Mouse (Mus musculus) hindbrain, embryonic 15.5 days (tissue): ENCODE data around the gene Otx1. TPM values are rescaled to one million over a fixed set of nuclear protein-coding genes. Genes with fewer than 3 reads are reported as not detected.

Experiments used
- ATAC-seq: fragments of 200-750 bp; cut with Nextera tagmentation; 2 replicates; pipeline ENCODE4 v1.8.0; 2017; ENCODE audit warnings: low read depth, moderate number of reproducible peaks, moderate TSS enrichment; ENCODE audit not compliant: low FRiP score
- H3K27ac ChIP-seq: fragments of 300-500 bp; sonication (generic); replicated peaks from 2 replicates; pipeline ENCODE4 v1.5.1; 2015; ENCODE audit warnings: mild to moderate bottlenecking, inconsistent platforms
- H3K27me3 ChIP-seq: fragments of 300-500 bp; sonication (generic); 2 replicates; pipeline ENCODE4 v1.6.1; 2015; ENCODE audit warnings: control low read depth, inconsistent platforms
- H3K36me3 ChIP-seq: fragments of 300-500 bp; sonication (generic); 2 replicates; pipeline ENCODE4 v1.6.1; 2015; ENCODE audit warnings: control low read depth, inconsistent platforms
- H3K4me1 ChIP-seq: fragments of 300-500 bp; sonication (generic); replicated peaks from 2 replicates; pipeline ENCODE4 v1.6.1; 2015; ENCODE audit warnings: control low read depth, inconsistent platforms
- H3K4me2 ChIP-seq: fragments of 300-500 bp; sonication (generic); 2 replicates; pipeline ENCODE4 v1.6.1; 2015; ENCODE audit warnings: moderate library complexity, mild to moderate bottlenecking, inconsistent platforms
- H3K4me3 ChIP-seq: fragments of 300-500 bp; sonication (generic); 2 replicates; pipeline ENCODE4 v1.5.1; 2015; ENCODE audit warnings: mild to moderate bottlenecking, inconsistent platforms
- H3K9ac ChIP-seq: fragments of 300-500 bp; sonication (generic); 2 replicates; pipeline ENCODE4 v1.6.1; 2015; ENCODE audit warnings: inconsistent platforms
- H3K9me3 ChIP-seq: fragments of 300-500 bp; sonication (generic); 2 replicates; pipeline ENCODE4 v1.6.1; 2016; ENCODE audit warnings: control low read depth, inconsistent platforms
- WGBS: fragments of 180-500 bp; shearing (Covaris S2); methylation state at CpG from one replicate; pipeline ENCODE4 v1.1.7; 2015; 5-methylcytosine and 5-hydroxymethylcytosine counted together
- polyA plus RNA-seq: library from polyadenylated mRNA; unstranded; fragments of >200 nt; fragmentation: Nextera tagmentation; extraction: Ambion mirVana; gene quantifications from 2 replicates; pipeline ENCODE4 v1.2.1, GENCODE M21; 2015

Otx1 gene
- polyA plus RNA-seq, 1 experiment from 2014 or later, result 1.9 TPM

DNA sequence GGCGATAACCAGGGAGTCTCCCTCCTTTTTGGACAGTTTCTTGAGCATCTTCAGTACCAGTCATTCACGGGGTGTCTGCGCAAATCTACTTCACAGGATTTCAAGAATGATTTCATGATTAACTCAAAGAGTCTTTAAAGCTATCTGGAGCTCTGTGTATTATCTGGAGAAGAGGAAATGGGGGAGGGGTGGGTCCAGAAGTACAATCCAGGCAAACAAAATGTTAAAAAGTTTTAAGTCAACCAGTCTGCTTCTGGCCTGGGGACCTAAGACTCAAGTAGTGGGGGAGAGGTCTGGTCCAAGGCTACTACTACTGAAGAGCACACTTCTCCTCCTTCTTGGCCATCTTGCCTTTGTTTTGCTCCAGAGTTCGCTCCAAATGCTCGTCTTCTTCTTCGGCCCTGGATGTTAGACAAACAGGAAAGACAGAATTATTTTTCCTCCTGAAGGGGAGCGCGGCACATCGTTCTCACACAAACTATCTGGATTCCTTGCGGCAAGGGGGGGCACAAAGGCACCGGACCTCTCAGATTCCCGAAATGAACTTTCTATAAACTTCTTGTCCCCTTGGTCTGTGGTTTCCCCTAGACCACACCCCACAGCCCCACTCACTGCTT lies 3.9 kb upstream of the Otx1 start:
- WGBS, result 49% methylated on average over 12 of the region's 12 CpGs

DNA sequence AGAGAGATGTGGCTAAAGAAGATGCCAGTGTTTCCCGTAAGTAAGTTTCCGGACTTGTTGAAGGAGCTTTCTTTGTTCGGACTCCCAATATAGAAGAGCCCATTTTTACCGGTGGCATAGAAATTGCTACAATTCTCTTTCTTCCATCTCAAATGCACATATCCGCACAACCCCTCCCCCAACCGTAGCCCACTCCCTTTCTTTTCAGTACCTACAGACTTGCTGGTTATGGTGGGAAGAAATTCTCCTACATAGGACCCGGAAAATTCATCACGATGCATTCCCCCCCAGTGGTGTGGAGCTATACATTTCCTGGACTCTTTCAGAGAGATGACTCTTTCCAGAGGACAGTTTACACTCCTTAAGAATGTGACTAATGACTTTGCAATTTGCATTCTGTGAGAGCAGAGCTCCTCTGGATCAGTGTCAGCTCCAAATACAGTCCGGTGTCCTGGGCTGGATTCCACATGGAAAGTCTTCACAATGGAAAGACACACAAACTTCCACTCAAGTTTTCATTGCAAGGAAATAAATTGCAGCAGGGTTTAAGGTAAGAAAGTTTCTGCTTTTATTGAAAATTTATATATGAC lies 2.7 kb upstream of the Otx1 start:
- WGBS, result 40% methylated on average over 9 of the region's 9 CpGs
- H3K4me2 ChIP-seq, result no peak overlapping the region

More for the DNA sequence above, 3.9 kb upstream of the Otx1 start:
- Histone ChIP-seq H3K4me1 (peaks cover 8% of the 10 kb centered on the region), H3K4me2 (no peak overlapping the region), H3K27ac (no peak overlapping the region), H3K9ac (no peak overlapping the region), H3K4me3 (no peak overlapping the region), H3K9me3 (no peaks in the 10 kb centered on the region), H3K27me3 (peaks cover 78% of the 10 kb centered on the region), H3K36me3 (no peaks in the 10 kb centered on the region)
- ATAC-seq, result no peak

DNA sequence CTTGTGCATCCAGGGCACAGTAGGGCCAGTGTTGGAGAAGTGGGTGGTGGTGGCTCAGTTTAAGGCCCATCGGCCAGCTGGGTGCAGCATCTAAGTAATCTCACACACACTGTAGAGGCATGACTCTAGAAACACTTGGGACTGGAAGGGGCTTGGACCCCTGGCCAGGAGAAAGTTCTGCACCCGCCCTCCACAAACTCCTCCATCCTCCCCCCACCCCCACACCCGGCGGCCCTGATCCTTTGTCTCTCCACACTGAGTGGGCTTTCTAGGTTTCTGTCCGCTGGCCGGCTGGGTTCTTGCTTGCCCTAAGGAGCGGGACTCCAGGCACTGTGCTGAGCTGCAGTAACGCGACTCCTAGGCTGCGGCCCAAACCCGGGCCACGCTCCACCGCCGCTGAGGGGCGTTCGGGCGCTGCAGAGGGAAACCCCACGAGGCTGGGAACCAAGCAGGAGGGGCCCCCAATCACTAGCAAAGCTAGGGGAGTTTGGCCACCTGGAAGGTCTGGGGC lies 1.7 kb upstream of the Otx1 start:
- Histone ChIP-seq H3K27ac (no peak overlapping the region), H3K4me3 (no peak overlapping the region), H3K9me3 (no peaks in the 10 kb centered on the region), H3K36me3 (no peaks in the 10 kb centered on the region), H3K27me3 (peaks cover 76% of the 10 kb centered on the region), H3K9ac (no peak overlapping the region), H3K4me2 (0 out of 2 replicates have a peak overlapping the region, but pooled peaks have one; percentile 4), H3K4me1 (peaks cover 18% of the 10 kb centered on the region)
- 6% methylated on average over 18 of the region's 18 CpGs for WGBS
- 0 out of 2 replicates have a peak, but pooled peaks have one; percentile 24 for ATAC-seq

More for the DNA sequence above, 2.7 kb upstream of the Otx1 start:
- no peak overlapping the region for H3K9ac ChIP-seq
- no peak overlapping the region for H3K4me3 ChIP-seq
- no peak for ATAC-seq
- H3K36me3 ChIP-seq, result no peaks in the 10 kb centered on the region
- no peaks in the 10 kb centered on the region for H3K9me3 ChIP-seq
- H3K4me1 ChIP-seq, result peaks cover 18% of the 10 kb centered on the region
- no peak overlapping the region for H3K27ac ChIP-seq
- H3K27me3 ChIP-seq, result peaks cover 74% of the 10 kb centered on the region

DNA sequence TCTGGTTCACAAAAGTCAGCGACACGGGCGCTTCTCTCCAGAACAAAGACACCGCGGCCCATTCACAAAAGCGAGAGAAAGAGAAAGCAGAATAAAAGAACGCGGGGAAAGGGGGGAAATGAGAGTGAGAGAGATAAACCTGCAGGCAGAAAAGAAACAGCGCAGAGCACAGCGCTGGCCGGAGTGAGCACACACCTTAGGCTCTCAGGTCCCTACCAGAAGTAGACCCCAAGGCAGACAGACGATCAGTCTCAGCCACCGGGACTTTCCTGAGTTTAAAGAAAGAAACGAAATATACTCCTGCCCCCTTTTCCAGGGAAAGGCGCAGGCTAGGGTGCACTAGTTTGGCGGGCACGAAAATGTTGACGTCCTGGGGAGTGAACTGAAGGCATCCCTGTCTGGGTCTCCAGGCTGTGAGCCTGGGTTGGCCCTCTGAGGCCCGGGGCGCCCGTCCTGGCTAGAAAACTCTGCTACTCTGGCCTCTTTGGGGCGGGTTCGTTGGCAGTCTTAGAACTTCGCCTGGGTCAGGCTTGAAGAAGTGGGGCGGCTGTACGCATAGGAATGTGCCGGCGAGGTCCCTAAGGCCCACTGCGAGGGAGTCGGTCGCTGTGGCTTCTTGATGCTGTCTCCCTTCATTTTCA lies 764 bp upstream of the Otx1 start:
- H3K4me2 ChIP-seq, result peak overlapping the region; percentile 57
- ATAC-seq, result no peak
- H3K4me3 ChIP-seq, result no peak overlapping the region; the same call in 1 of the 2 replicates
- no peak overlapping the region for H3K9ac ChIP-seq
- no peaks in the 10 kb centered on the region for H3K36me3 ChIP-seq
- no peaks in the 10 kb centered on the region for H3K9me3 ChIP-seq
- H3K4me1 ChIP-seq, result peaks cover 18% of the 10 kb centered on the region
- WGBS, result 1% methylated on average over 31 of the region's 31 CpGs
- H3K27me3 ChIP-seq, result peaks cover 80% of the 10 kb centered on the region
- H3K27ac ChIP-seq, result no peak overlapping the region

DNA sequence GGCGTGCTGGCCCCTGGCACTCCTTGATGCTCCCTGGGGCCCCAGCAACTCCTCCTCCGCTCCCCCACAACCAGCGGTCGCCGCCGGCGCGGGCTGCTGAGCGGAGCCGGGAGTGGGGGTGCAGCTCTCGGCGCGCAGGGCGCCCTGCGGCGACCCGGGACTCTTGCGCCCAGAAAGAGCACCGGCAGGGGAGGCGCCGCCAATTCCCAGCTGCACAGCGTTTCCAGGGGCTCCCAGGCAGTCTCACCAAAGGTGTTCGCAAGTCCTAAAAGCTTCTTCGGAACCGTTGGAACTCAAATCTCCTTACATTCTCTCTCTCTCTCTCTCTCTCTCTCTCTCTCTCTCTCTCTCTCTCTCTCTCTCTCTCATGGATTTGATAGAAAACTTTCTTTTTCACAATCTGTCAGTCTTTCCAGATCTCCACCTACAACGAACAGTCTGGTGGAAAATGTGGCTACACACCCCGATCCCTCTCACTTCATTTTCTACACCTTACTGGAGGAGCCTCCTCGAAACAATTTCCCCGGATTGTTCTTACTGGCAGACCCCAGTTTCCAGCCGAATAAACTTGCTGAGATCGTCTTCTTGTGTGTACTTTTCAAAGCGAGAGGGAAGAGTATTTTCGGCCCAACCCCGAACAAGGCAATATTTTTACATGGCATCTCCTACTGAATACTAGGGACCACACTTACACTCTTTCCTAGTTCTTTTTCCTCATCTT lies 475 bp downstream of the Otx1 start:
- no peak for ATAC-seq
- H3K9me3 ChIP-seq, result no peaks in the 10 kb centered on the region
- H3K4me1 ChIP-seq, result peaks cover 18% of the 10 kb centered on the region
- H3K27ac ChIP-seq, result no peak overlapping the region
- peak overlapping the region; percentile 37 for H3K4me3 ChIP-seq
- peak overlapping the region; percentile 57 for H3K4me2 ChIP-seq
- under 1% methylated on average over 34 of the region's 34 CpGs for WGBS
- peak overlapping the region; percentile 8; the same call in 1 of the 2 replicates for H3K9ac ChIP-seq
- H3K27me3 ChIP-seq, result peaks cover 74% of the 10 kb centered on the region
- H3K36me3 ChIP-seq, result no peaks in the 10 kb centered on the region

DNA sequence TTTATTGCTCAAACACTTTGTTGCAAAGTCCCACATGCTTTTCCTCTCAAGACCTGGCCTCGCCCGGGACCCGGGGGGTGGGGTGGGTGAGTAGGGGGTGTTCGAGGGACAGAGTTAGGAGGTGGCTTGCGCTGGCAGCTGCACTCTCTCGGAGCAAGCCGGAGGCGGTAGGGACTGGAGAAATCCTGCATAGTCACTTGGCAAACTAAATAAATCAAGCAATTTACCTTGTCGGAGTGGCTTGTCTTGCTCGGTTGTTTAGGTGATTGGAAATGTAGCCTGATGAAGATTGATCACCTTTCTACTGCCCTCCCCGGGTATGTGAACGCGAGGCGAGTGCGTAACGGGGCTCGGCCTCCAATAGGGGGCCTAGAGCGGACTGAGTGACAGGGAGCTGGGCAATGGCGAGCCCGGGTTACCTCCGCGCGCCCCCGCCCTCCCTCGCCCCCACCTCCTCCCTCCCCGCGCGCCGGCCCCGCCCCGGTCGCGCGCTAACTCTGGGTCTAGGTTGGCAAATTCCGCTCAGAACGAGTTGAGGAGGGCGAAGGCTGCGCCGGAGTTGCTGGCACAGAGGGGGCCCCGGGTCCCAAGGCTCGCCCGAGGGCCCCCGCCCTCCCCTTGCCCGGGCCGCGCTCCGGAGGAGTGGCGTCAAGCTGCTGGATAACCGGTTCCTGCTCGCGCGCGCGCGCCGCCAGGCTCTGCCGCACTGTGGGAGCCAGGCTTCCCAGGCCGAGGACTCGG lies 1.2 kb downstream of the Otx1 start:
- Histone ChIP-seq H3K4me1 (peaks cover 23% of the 10 kb centered on the region), H3K36me3 (no peaks in the 10 kb centered on the region), H3K9me3 (no peaks in the 10 kb centered on the region), H3K9ac (peak overlapping the region; percentile 8; the same call in 1 of the 2 replicates), H3K27me3 (peaks cover 68% of the 10 kb centered on the region), H3K27ac (no peak overlapping the region), H3K4me2 (peak overlapping the region; percentile 57), H3K4me3 (peak overlapping the region; percentile 37)
- 2% methylated on average over 36 of the region's 59 CpGs for WGBS
- peak; percentile 67 for ATAC-seq

DNA sequence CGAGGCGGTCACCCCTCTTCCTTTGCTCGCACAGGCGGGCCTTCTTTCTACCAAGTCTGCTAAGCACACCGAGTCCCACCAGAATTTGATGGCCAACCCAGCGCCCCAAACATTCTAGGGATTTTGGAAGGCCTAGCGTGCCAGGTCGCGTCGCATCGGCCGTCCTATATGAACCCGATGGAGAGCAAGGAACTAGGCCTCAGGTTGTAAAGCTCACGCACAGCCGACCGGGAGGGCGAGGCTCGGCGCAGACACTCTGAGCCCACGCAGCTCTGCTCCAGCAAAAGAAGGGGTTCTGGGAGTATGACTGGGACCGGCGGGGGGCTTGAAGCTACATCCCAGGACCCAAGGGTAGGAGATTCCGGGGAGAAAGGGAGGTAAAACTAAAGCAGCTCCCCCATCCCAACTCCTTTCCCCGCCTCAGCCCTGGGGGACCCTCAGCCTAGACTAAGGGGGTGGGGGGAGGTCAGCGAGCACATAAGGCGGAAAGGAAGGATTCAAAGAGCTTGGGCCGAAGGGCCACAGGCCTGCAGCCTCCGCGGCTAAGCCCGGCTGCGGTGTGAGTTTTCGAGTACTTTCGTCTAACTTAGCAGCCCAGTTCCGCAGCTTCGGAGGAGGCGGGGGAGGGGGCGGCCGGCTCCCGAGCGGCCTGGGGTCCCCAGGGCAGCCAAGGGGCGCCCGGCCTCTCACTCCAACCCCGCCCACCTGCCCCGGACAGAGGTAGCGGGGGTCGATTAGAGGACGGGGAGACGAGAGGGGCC lies 2.2 kb downstream of the Otx1 start:
- ATAC-seq, result no peak
- Histone ChIP-seq H3K4me3 (peak overlapping the region; percentile 37), H3K4me1 (peaks cover 27% of the 10 kb centered on the region), H3K4me2 (peak overlapping the region; percentile 57), H3K27me3 (peaks cover 60% of the 10 kb centered on the region), H3K36me3 (no peaks in the 10 kb centered on the region), H3K9ac (no peak overlapping the region), H3K27ac (no peak overlapping the region), H3K9me3 (no peaks in the 10 kb centered on the region)
- 2% methylated on average over 47 of the region's 48 CpGs for WGBS

DNA sequence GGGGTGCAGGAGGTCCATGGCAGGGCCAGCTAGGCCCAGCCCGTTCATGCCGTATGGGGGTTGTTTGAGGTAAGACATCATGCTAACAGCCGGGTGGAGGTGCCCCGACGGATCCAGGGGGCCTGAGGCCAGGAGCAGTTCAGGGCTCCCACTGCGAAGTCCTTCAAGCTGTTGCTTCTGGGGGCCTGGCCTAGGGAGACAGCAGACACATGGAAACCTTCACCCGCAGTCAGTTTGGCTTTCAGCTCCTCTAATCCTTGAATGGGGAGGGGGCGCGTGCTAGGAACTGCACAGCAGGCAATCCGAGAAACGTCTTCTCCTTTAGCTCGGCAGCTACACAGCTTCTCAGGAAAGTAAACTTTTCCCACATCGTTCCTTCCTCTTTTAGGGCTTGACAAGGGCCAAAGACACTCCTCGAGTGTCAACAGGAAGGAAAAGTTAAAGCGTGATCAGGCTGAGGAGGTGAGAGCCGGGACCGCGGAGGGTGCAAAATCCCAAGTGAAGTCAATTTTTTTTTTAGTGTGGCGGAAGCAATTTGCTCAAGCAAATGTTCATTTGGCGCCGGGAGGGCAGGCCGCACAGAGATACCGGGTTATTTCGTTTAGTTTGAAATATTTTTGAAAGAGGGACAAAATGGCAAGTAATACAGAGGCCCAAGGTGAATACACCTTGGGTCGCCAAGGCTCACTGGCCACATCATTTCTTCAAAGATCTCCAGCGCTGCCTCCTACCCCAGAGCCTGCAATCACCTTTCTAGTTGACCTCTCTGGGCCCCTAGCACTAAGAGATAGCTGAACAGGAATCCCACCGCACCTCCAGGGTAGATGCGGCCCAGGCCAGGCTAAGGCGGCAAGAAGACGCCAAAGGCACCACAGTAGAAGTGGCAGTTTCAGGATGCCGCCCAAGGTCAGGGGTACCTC lies 3.0 kb downstream of the Otx1 start:
- WGBS, result 6% methylated on average over 31 of the region's 31 CpGs
- no peak overlapping the region for H3K27ac ChIP-seq
- H3K4me2 ChIP-seq, result no peak overlapping the region
- peaks cover 55% of the 10 kb centered on the region for H3K27me3 ChIP-seq
- ATAC-seq, result no peak
- no peaks in the 10 kb centered on the region for H3K36me3 ChIP-seq
- no peaks in the 10 kb centered on the region for H3K9me3 ChIP-seq
- H3K4me3 ChIP-seq, result no peak overlapping the region; the same call in 1 of the 2 replicates
- peaks cover 27% of the 10 kb centered on the region for H3K4me1 ChIP-seq
- no peak overlapping the region for H3K9ac ChIP-seq

DNA sequence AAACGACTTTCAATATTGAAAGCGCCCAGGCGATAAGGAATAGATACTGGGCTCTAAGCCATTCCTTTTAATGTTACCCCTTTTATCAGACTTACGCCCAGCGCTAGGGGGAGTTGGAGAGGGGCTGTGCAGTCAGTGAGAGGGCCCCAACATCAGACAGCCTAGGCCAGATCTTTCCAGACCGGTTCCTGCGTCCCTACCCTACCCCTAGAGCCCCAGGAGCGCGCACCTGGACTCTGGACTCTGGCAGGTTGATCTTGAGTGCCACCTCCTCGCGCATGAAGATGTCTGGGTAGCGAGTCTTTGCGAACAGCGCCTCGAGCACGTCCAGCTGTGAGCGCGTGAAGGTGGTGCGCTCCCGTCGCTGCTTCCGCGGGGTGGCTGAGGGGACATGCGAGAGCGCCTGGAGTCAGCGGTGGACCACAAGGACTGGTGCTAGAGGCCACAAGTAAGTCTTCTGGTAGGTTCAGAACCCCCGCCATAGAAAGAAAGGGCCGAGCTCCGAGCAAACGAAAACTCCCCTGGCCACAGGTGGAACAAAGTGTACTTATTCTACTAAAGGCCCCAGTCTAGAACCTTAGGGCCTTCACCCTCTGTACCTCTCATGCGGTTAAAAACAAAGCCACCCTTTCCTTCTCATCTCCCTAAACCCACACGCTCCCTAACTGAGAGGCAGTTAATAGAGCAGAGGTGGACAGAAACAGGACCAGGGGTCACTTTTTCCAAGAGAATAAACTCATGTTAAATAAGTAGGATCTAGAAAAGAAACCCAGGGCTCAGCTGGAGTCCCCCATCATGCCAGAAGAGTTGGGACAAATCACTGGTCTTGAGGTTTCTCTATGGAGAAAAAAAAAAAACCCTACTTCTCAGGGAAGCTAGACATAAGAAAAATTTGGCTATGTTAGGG lies 4.3 kb downstream of the Otx1 start:
- no peak for ATAC-seq
- WGBS, result 6% methylated on average over 32 of the region's 32 CpGs
- Histone ChIP-seq H3K27ac (no peak overlapping the region), H3K9ac (no peak overlapping the region), H3K36me3 (no peaks in the 10 kb centered on the region), H3K9me3 (no peaks in the 10 kb centered on the region), H3K4me1 (peaks cover 27% of the 10 kb centered on the region), H3K4me3 (no peak overlapping the region), H3K27me3 (peaks cover 50% of the 10 kb centered on the region), H3K4me2 (no peak overlapping the region)
